Mouse (Mus musculus) liver, embryonic 14.5 days (tissue): ENCODE results near the gene Gm9972. TPM values are rescaled to one million over a fixed set of nuclear protein-coding genes. Genes with fewer than 3 reads are reported as not detected.

Source experiments
- ATAC-seq: fragments of 200-750 bp; cut with Nextera tagmentation; 2 replicates; pipeline ENCODE4 v1.8.0; 2017; ENCODE audit warnings: moderate number of reproducible peaks, mild to moderate bottlenecking, moderate library complexity; ENCODE audit not compliant: insufficient read depth
- DNase-seq, 3 experiments: peaks; one replicate each; pipeline ENCODE4 v3.0.0-alpha.2; 2012 to 2013; ENCODE audit warnings: low read depth in 3 of 3, low spot score in 3 of 3
- H3K27ac ChIP-seq: fragments of 300-500 bp; sonication (generic); 2 replicates; pipeline ENCODE4 v1.5.1; 2014; ENCODE audit warnings: moderate library complexity, mild to moderate bottlenecking, control low read depth, inconsistent platforms
- H3K27me3 ChIP-seq: fragments of 300-500 bp; sonication (generic); 2 replicates; pipeline ENCODE4 v1.6.1; 2014; ENCODE audit warnings: mild to moderate bottlenecking, low read length, moderate library complexity; ENCODE audit not compliant: control insufficient read depth, insufficient read depth
- H3K36me3 ChIP-seq: fragments of 300-500 bp; sonication (generic); replicated peaks from 2 replicates; pipeline ENCODE4 v1.6.1; 2014; ENCODE audit warnings: low read depth; ENCODE audit not compliant: control insufficient read depth, insufficient read depth
- H3K4me1 ChIP-seq, 2 experiments: fragments of 200-500 bp in 1 of 2; fragments of 300-500 bp in 1 of 2; sonication (generic) in 1 of 2; replicated peaks; 2 replicates each; pipeline ENCODE4 v1.6.1; 2012 to 2014; ENCODE audit warnings: antibody characterized with exemption in 1 of 2, inconsistent platforms in 1 of 2, low read length in 1 of 2; ENCODE audit not compliant: control insufficient read depth in 2 of 2, insufficient read depth in 2 of 2
- H3K4me2 ChIP-seq: fragments of 300-500 bp; sonication (generic); 2 replicates; pipeline ENCODE4 v1.6.1; 2014; ENCODE audit warnings: low read depth, mild to moderate bottlenecking, control low read depth, moderate library complexity
- H3K4me3 ChIP-seq, 2 experiments: fragments of 200-500 bp in 1 of 2; fragments of 300-500 bp in 1 of 2; sonication (generic) in 1 of 2; 2 replicates each; pipeline ENCODE4 v1.5.1; 2012 to 2014; ENCODE audit warnings: low read depth in 2 of 2, low read length in 2 of 2, mild to moderate bottlenecking in 2 of 2, control low read depth in 1 of 2, inconsistent platforms in 1 of 2, moderate library complexity in 1 of 2; ENCODE audit not compliant: insufficient read depth in 1 of 2
- H3K9ac ChIP-seq: fragments of 300-500 bp; sonication (generic); replicated peaks from 2 replicates; pipeline ENCODE4 v1.6.1; 2014; ENCODE audit warnings: mild to moderate bottlenecking, control low read depth, moderate library complexity
- H3K9me3 ChIP-seq: fragments of 300-500 bp; sonication (generic); 2 replicates; pipeline ENCODE4 v1.6.1; 2016; ENCODE audit warnings: low read length, mixed read lengths; ENCODE audit not compliant: control insufficient read depth
- CTCF ChIP-seq: IDR thresholded peaks from 2 replicates; pipeline ENCODE4 v1.5.1; 2016; ENCODE audit warnings: antibody characterized with exemption, low read depth, control low read depth
- EP300 ChIP-seq: IDR thresholded peaks from 2 replicates; pipeline ENCODE4 v1.6.1; 2016; ENCODE audit warnings: antibody characterized with exemption, low read depth
- WGBS: fragments of 180-500 bp; shearing (Covaris S2); extraction: QIAGEN DNeasy Blood & Tissue Kit; methylation state at CpG from one replicate; pipeline ENCODE4 v1.1.7; 2014; ENCODE audit not compliant: insufficient replicate concordance; 5-methylcytosine and 5-hydroxymethylcytosine counted together
- polyA plus RNA-seq, 2 experiments: library from polyadenylated mRNA; depleted of rRNA in 1 of 2; stranded (reverse) in 1 of 2; unstranded in 1 of 2; fragments of >200 nt; fragmentation: Nextera tagmentation in 1 of 2; extraction: Ambion mirVana in 1 of 2; gene quantifications; 2 replicates each; pipeline versions ENCODE4 v1.2.1 to v1.2.3; 2012 to 2014

The Gm9972 gene
- polyA plus RNA-seq, 2 experiments: not detected

- Histone ChIP-seq H3K36me3 (no peaks in the 10 kb centered on the region), H3K27me3 (no peaks in the 10 kb centered on the region), H3K4me1 (no peaks in the 10 kb centered on the region), H3K27ac (no peak overlapping the region), H3K9me3 (no peaks in the 10 kb centered on the region), H3K9ac (no peak overlapping the region), H3K4me3 (no peak overlapping the region), H3K4me2 (no peak overlapping the region)
- ATAC-seq (no peak), DNase-seq (no peak)
- 50% methylated on average over 1 of the region's 1 CpGs for WGBS
- TF ChIP-seq CTCF (no peak), EP300 (no peak)
These were observed 5.7 kb upstream of the Gm9972 start for GRCm38 (mm10) chr11:43029813-43030212.

- H3K9ac ChIP-seq: no peak overlapping the region
- 52% methylated on average over 4 of the region's 4 CpGs for WGBS
- no peaks in the 10 kb centered on the region for H3K4me1 ChIP-seq
- H3K36me3 ChIP-seq: no peaks in the 10 kb centered on the region
- no peaks in the 10 kb centered on the region for H3K27me3 ChIP-seq
- no peak overlapping the region for H3K4me3 ChIP-seq
- DNase-seq (no peak), ATAC-seq (no peak)
- TF ChIP-seq EP300 (no peak), CTCF (no peak)
- no peaks in the 10 kb centered on the region for H3K9me3 ChIP-seq
- H3K4me2 ChIP-seq: no peak overlapping the region
- no peak overlapping the region for H3K27ac ChIP-seq
These were observed 3.4 kb upstream of the Gm9972 start for GRCm38 (mm10) chr11:43032141-43032540.

DNA sequence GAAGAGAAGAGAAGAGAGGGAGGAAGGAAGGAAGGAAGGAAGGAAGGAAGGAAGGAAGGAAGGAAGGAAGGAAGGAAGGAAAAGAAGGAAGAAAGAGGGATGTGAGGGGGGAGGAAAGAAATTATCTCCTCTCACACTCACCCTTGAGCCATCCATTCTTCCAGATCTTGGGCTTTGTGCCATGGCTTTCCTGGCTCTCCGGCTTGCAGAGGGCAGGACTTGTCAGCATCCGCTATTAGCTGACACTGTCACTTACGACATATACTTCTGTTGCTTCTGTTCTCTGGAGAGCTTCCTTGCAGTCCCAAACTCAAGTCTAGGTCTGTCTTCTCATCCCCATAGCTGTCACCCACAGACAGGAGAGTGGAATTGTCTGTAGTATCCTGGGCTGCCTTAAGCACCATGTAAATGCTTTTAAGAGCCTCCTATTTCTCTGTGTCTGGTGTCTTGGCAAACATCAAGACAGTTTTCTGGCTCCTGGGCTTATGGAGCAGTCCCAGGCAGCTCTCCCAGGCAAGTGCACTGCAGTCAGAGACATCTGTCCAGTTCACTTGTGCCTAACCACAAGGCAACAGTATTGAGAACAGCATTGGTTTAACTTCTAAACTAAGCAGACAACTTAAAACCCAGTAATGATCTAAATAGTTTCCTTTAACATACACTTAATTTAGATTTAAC, 10.5 kb downstream of the Gm9972 start:
- no peak for DNase-seq
- H3K36me3 ChIP-seq: no peaks in the 10 kb centered on the region
- TF ChIP-seq CTCF: no peak
- TF ChIP-seq EP300: no peak
- no peaks in the 10 kb centered on the region for H3K4me1 ChIP-seq
- H3K9me3 ChIP-seq: no peaks in the 10 kb centered on the region
- no peak for ATAC-seq
- WGBS: 69% methylated on average over 3 of the region's 3 CpGs
- H3K9ac ChIP-seq: no peak overlapping the region
- no peaks in the 10 kb centered on the region for H3K27me3 ChIP-seq
- H3K4me3 ChIP-seq: no peak overlapping the region
- H3K4me2 ChIP-seq: no peak overlapping the region
- no peak overlapping the region for H3K27ac ChIP-seq

DNA sequence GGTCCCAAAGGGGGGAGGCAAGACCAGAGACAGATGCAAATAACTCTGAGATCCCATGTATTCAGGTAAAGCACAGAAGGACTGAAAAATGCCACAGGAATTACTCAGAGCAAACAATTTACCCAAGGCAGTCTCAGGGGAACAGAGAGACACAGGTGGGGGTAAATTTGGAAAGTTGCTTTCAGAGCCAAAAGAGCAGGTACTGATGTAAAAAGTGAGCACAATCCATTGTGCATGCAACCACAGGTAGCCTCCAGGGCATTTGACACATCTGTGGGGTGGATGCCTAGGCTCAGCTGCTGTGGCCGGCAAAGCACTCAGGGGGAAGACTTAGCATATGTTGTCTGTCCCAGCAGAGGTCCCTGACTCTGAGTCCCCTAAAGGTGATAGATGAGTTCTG, 13.8 kb downstream of the Gm9972 start:
- H3K4me1 ChIP-seq: no peaks in the 10 kb centered on the region
- no peak for DNase-seq
- ATAC-seq: no peak
- H3K4me3 ChIP-seq: no peak overlapping the region
- H3K4me2 ChIP-seq: no peak overlapping the region
- 42% methylated on average over 1 of the region's 1 CpGs for WGBS
- H3K9me3 ChIP-seq: no peaks in the 10 kb centered on the region
- no peak overlapping the region for H3K27ac ChIP-seq
- H3K27me3 ChIP-seq: no peaks in the 10 kb centered on the region
- H3K36me3 ChIP-seq: no peaks in the 10 kb centered on the region
- TF ChIP-seq EP300: no peak
- TF ChIP-seq CTCF: no peak
- H3K9ac ChIP-seq: no peak overlapping the region

DNA sequence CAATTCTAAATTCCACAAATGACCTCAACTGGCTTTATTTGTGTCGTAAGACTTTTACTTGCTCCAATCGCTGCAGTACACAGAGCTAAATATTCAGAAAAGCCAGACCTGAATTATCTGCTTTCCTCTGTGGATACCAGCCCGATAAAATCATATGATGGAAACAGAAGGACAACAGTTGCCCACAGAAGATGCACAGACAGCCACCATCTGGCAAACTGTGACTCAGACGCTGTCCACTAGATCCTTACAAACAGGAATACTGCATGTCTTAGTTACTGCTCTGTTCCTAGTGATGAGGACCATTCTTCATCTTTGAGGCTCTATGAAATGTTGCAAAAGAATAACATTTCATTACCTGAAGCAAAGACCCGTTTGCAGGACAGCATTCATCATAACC, 19.4 kb downstream of the Gm9972 start:
- Histone ChIP-seq H3K27ac (no peak overlapping the region), H3K27me3 (no peaks in the 10 kb centered on the region), H3K36me3 (no peaks in the 10 kb centered on the region), H3K4me2 (no peak overlapping the region), H3K9ac (no peak overlapping the region), H3K4me1 (no peaks in the 10 kb centered on the region), H3K4me3 (no peak overlapping the region), H3K9me3 (no peaks in the 10 kb centered on the region)
- WGBS: 57% methylated on average over 5 of the region's 5 CpGs
- TF ChIP-seq CTCF (no peak), EP300 (no peak)
- ATAC-seq (no peak), DNase-seq (no peak)
